Mouse (Mus musculus) liver, embryonic 15.5 days (tissue): Measurements from ENCODE around the gene Col4a1. TPM values are rescaled to one million over a fixed set of nuclear protein-coding genes. Genes with fewer than 3 reads are reported as not detected.

Experiments used
- ATAC-seq: fragments of 200-750 bp; cut with Nextera tagmentation; 2 replicates; pipeline ENCODE4 v1.8.0; 2017; ENCODE audit warnings: moderate number of reproducible peaks, mild to moderate bottlenecking, moderate library complexity; ENCODE audit not compliant: insufficient read depth
- H3K27ac ChIP-seq: fragments of 300-500 bp; sonication (generic); replicated peaks from 2 replicates; pipeline ENCODE4 v1.5.1; 2015; ENCODE audit warnings: mild to moderate bottlenecking, inconsistent platforms
- H3K27me3 ChIP-seq: fragments of 300-500 bp; sonication (generic); 2 replicates; pipeline ENCODE4 v1.6.1; 2015; ENCODE audit warnings: mild to moderate bottlenecking, inconsistent platforms
- H3K36me3 ChIP-seq: fragments of 300-500 bp; sonication (generic); replicated peaks from 2 replicates; pipeline ENCODE4 v1.6.1; 2015; ENCODE audit warnings: moderate library complexity, mild to moderate bottlenecking, inconsistent platforms
- H3K4me1 ChIP-seq: fragments of 300-500 bp; sonication (generic); replicated peaks from 2 replicates; pipeline ENCODE4 v1.6.1; 2015; ENCODE audit warnings: inconsistent platforms
- H3K4me2 ChIP-seq: fragments of 300-500 bp; sonication (generic); 2 replicates; pipeline ENCODE4 v1.6.1; 2015; ENCODE audit warnings: moderate library complexity, mild to moderate bottlenecking, inconsistent platforms
- H3K4me3 ChIP-seq: fragments of 300-500 bp; sonication (generic); replicated peaks from 2 replicates; pipeline ENCODE4 v1.5.1; 2015; ENCODE audit warnings: mild to moderate bottlenecking, inconsistent platforms
- H3K9ac ChIP-seq: fragments of 300-500 bp; sonication (generic); 2 replicates; pipeline ENCODE4 v1.6.1; 2015; ENCODE audit warnings: moderate library complexity, mild to moderate bottlenecking, inconsistent platforms
- H3K9me3 ChIP-seq: fragments of 300-500 bp; sonication (generic); replicated peaks from 2 replicates; pipeline ENCODE4 v1.6.1; 2016; ENCODE audit warnings: inconsistent platforms
- WGBS: fragments of 180-500 bp; shearing (Covaris S2); methylation state at CpG from one replicate; pipeline ENCODE4 v1.1.7; 2015; ENCODE audit warnings: mixed read lengths; ENCODE audit not compliant: insufficient replicate concordance; 5-methylcytosine and 5-hydroxymethylcytosine counted together
- polyA plus RNA-seq: library from polyadenylated mRNA; unstranded; fragments of >200 nt; fragmentation: Nextera tagmentation; extraction: Ambion mirVana; gene quantifications from 2 replicates; pipeline ENCODE4 v1.2.1, GENCODE M21; 2015

Gene Col4a1
- polyA plus RNA-seq, 1 experiment from 2014 or later: 20.5 TPM

- WGBS: 63% methylated on average over 7 of the region's 7 CpGs
- Histone ChIP-seq H3K4me2 (no peak overlapping the region), H3K9me3 (no peaks in the 10 kb centered on the region), H3K27me3 (no peaks in the 10 kb centered on the region), H3K36me3 (0 out of 2 replicates have a peak, but pooled peaks cover 3% of the 10 kb centered on the region), H3K4me3 (no peak overlapping the region), H3K27ac (no peak overlapping the region), H3K9ac (no peak overlapping the region), H3K4me1 (no peaks in the 10 kb centered on the region)
- ATAC-seq: no peak
Measured at GRCm38 (mm10) chr8:11227421-11227820, 85.2 kb downstream of the Col4a1 start.

GRCm38 (mm10) chr8:11225577-11226434 lies 86.8 kb downstream of the Col4a1 start:
- H3K9me3 ChIP-seq: no peaks in the 10 kb centered on the region
- peaks cover 3% of the 10 kb centered on the region; the same call in 1 of the 2 replicates for H3K36me3 ChIP-seq
- ATAC-seq: no peak
- H3K27me3 ChIP-seq: no peaks in the 10 kb centered on the region
- H3K4me3 ChIP-seq: no peak overlapping the region
- H3K4me1 ChIP-seq: no peaks in the 10 kb centered on the region
- no peak overlapping the region for H3K9ac ChIP-seq
- 71% methylated on average over 13 of the region's 13 CpGs for WGBS
- H3K4me2 ChIP-seq: no peak overlapping the region
- H3K27ac ChIP-seq: no peak overlapping the region

GRCm38 (mm10) chr8:11224178-11224577 lies 88.4 kb downstream of the Col4a1 start:
- H3K9ac ChIP-seq: no peak overlapping the region
- peaks cover 3% of the 10 kb centered on the region; the same call in 1 of the 2 replicates for H3K36me3 ChIP-seq
- no peaks in the 10 kb centered on the region for H3K27me3 ChIP-seq
- no peak overlapping the region for H3K4me3 ChIP-seq
- 56% methylated on average over 7 of the region's 7 CpGs for WGBS
- no peaks in the 10 kb centered on the region for H3K9me3 ChIP-seq
- no peak overlapping the region for H3K27ac ChIP-seq
- no peaks in the 10 kb centered on the region for H3K4me1 ChIP-seq
- no peak for ATAC-seq
- H3K4me2 ChIP-seq: no peak overlapping the region

GRCm38 (mm10) chr8:11221353-11221752 lies 91.3 kb downstream of the Col4a1 start:
- no peak for ATAC-seq
- Histone ChIP-seq H3K9ac (no peak overlapping the region), H3K36me3 (peaks cover 3% of the 10 kb centered on the region; the same call in 1 of the 2 replicates), H3K4me1 (no peaks in the 10 kb centered on the region), H3K4me2 (no peak overlapping the region), H3K9me3 (no peaks in the 10 kb centered on the region), H3K27me3 (no peaks in the 10 kb centered on the region), H3K27ac (no peak overlapping the region), H3K4me3 (no peak overlapping the region)
- WGBS: 66% methylated on average over 5 of the region's 5 CpGs

- no peaks in the 10 kb centered on the region for H3K27me3 ChIP-seq
- no peak overlapping the region for H3K27ac ChIP-seq
- no peak overlapping the region for H3K4me3 ChIP-seq
- H3K36me3 ChIP-seq: no peaks in the 10 kb centered on the region; the same call in 1 of the 2 replicates
- no peak overlapping the region for H3K9ac ChIP-seq
- WGBS: 47% methylated on average over 6 of the region's 6 CpGs
- no peaks in the 10 kb centered on the region for H3K9me3 ChIP-seq
- no peak for ATAC-seq
- H3K4me1 ChIP-seq: no peaks in the 10 kb centered on the region
- no peak overlapping the region for H3K4me2 ChIP-seq
Measured at GRCm38 (mm10) chr8:11219282-11219681, 93.3 kb downstream of the Col4a1 start.

GRCm38 (mm10) chr8:11215231-11215630 lies 97.4 kb downstream of the Col4a1 start:
- Histone ChIP-seq H3K4me2 (no peak overlapping the region), H3K4me1 (no peaks in the 10 kb centered on the region), H3K9me3 (no peaks in the 10 kb centered on the region), H3K36me3 (no peaks in the 10 kb centered on the region), H3K27me3 (no peaks in the 10 kb centered on the region), H3K27ac (no peak overlapping the region), H3K9ac (no peak overlapping the region), H3K4me3 (no peak overlapping the region)
- 0 out of 2 replicates have a peak, but pooled peaks have one; percentile 18 for ATAC-seq
- 44% methylated on average over 1 of the region's 1 CpGs for WGBS

GRCm38 (mm10) chr8:11206509-11206908 lies 106.1 kb downstream of the Col4a1 start:
- ATAC-seq: no peak
- Histone ChIP-seq H3K27ac (no peak overlapping the region), H3K36me3 (no peaks in the 10 kb centered on the region), H3K4me2 (no peak overlapping the region), H3K4me3 (no peak overlapping the region), H3K4me1 (no peaks in the 10 kb centered on the region), H3K9ac (no peak overlapping the region), H3K9me3 (no peaks in the 10 kb centered on the region), H3K27me3 (no peaks in the 10 kb centered on the region)
- 28% methylated on average over 8 of the region's 8 CpGs for WGBS

GRCm38 (mm10) chr8:11205532-11205931 lies 107.1 kb downstream of the Col4a1 start:
- no peak for ATAC-seq
- H3K27me3 ChIP-seq: no peaks in the 10 kb centered on the region
- 47% methylated on average over 9 of the region's 9 CpGs for WGBS
- H3K9ac ChIP-seq: no peak overlapping the region
- H3K4me2 ChIP-seq: no peak overlapping the region
- H3K27ac ChIP-seq: no peak overlapping the region
- no peaks in the 10 kb centered on the region for H3K4me1 ChIP-seq
- H3K36me3 ChIP-seq: no peaks in the 10 kb centered on the region
- no peak overlapping the region for H3K4me3 ChIP-seq
- H3K9me3 ChIP-seq: no peaks in the 10 kb centered on the region

GRCm38 (mm10) chr8:11203260-11204110 lies 109.1 kb downstream of the Col4a1 start:
- no peak for ATAC-seq
- Histone ChIP-seq H3K4me3 (no peak overlapping the region), H3K9ac (no peak overlapping the region), H3K4me1 (no peaks in the 10 kb centered on the region), H3K4me2 (no peak overlapping the region), H3K27me3 (no peaks in the 10 kb centered on the region), H3K27ac (no peak overlapping the region), H3K36me3 (no peaks in the 10 kb centered on the region), H3K9me3 (no peaks in the 10 kb centered on the region)
- 44% methylated on average over 12 of the region's 12 CpGs for WGBS

- no peak for ATAC-seq
- no peaks in the 10 kb centered on the region for H3K27me3 ChIP-seq
Measured at GRCm38 (mm10) chr8:11198650-11199049, 114.0 kb downstream of the Col4a1 start.

GRCm38 (mm10) chr8:11197988-11198387 lies 114.6 kb downstream of the Col4a1 start:
- H3K9ac ChIP-seq: no peak overlapping the region
- H3K4me2 ChIP-seq: no peak overlapping the region
- H3K4me3 ChIP-seq: no peak overlapping the region
- no peak overlapping the region for H3K27ac ChIP-seq
- H3K4me1 ChIP-seq: no peaks in the 10 kb centered on the region
- no peaks in the 10 kb centered on the region for H3K9me3 ChIP-seq
- no peaks in the 10 kb centered on the region for H3K36me3 ChIP-seq
- 60% methylated on average over 3 of the region's 3 CpGs for WGBS
- H3K27me3 ChIP-seq: no peaks in the 10 kb centered on the region
- no peak for ATAC-seq

More at GRCm38 (mm10) chr8:11198650-11199049, 114.0 kb downstream of the Col4a1 start:
- Histone ChIP-seq H3K9me3 (no peaks in the 10 kb centered on the region), H3K9ac (no peak overlapping the region), H3K36me3 (no peaks in the 10 kb centered on the region), H3K4me3 (no peak overlapping the region), H3K27ac (no peak overlapping the region), H3K4me1 (no peaks in the 10 kb centered on the region), H3K4me2 (no peak overlapping the region)
- WGBS: 36% methylated on average over 7 of the region's 7 CpGs
